20 mouse cellular contexts compared by ENCODE assay signal in genomic region chr4:106927034-106927433, GRCm38 (mm10). TPM values are rescaled to one million over a fixed set of nuclear protein-coding genes. Genes with fewer than 3 reads are reported as not detected.
DNase-seq lines count a peak whose midpoint lies in the region; ATAC-seq and TF ChIP-seq lines count a peak whose summit lies in the region.
"Had no signal": no experiment of that assay in that cellular context is flagged by ENCODE, and none has a peak within 500 bp of the region (broad histone marks: within the 10 kb centered on the region; RNA-seq: fewer than 3 reads in every experiment).

No protein-coding gene starts in this region.

- DNase-seq in cerebellum, adult 11-12 months: peak; percentile 14
- DNase-seq in cerebellum, adult 2 months: no peak
- no peak for DNase-seq in layer of hippocampus, adult 2 months (ENCODE audit: low spot score in 2 of 2)
- no peak for DNase-seq in layer of hippocampus, postnatal 10 days (ENCODE audit: low spot score in 2 of 2)
- DNase-seq in brain, embryonic 14.5 days (ENCODE audit: low read depth): peak; percentile 56
- DNase-seq: adrenal gland, adult 8-10 months; cerebellum, adult 8-10 months; embryo, embryonic 11 days; heart, adult 11 months had no signal

- H3K27me3 ChIP-seq in cerebellum, adult 2 months (ENCODE audit: control insufficient read depth, insufficient read depth, low read length): no peaks in the 10 kb centered on the region
- H3K27me3 ChIP-seq in liver, embryonic 15.5 days: no peaks in the 10 kb centered on the region
- H3K27me3 ChIP-seq in liver, embryonic 12.5 days (replicated peaks): no peaks in the 10 kb centered on the region
- H3K27me3 ChIP-seq: embryonic facial prominence, embryonic 13.5 days; forebrain, embryonic 12.5 days; forebrain, embryonic 15.5 days had no signal

- no peak for ATAC-seq in liver, embryonic 15.5 days (ENCODE audit: insufficient read depth)
- no peak for ATAC-seq in liver, embryonic 12.5 days
- ATAC-seq: activated CD4-positive, CD25-positive, alpha-beta regulatory T cell, adult 4 months; forebrain, embryonic 15.5 days had no signal

- no peak overlapping the region for H3K4me3 ChIP-seq in cerebellum, adult 2 months (replicated peaks; ENCODE audit: insufficient read depth, low read depth, low read length)
- H3K4me3 ChIP-seq in layer of hippocampus, adult 2 months: no peak overlapping the region
- H3K4me3 ChIP-seq in liver, embryonic 15.5 days (replicated peaks): no peak overlapping the region
- H3K4me3 ChIP-seq in liver, embryonic 12.5 days: no peak overlapping the region
- H3K4me3 ChIP-seq: embryonic facial prominence, embryonic 10.5 days; embryonic facial prominence, embryonic 13.5 days; erythroblast, embryonic 14.5 days; forebrain, embryonic 12.5 days; forebrain, embryonic 15.5 days had no signal

- no peak overlapping the region for H3K27ac ChIP-seq in cerebellum, adult 2 months (ENCODE audit: insufficient read depth, low read length)
- peak overlapping the region; percentile 82 for H3K27ac ChIP-seq in layer of hippocampus, adult 2 months
- 0 out of 2 replicates have a peak overlapping the region, but pooled peaks have one; percentile 3 for H3K27ac ChIP-seq in liver, embryonic 15.5 days (replicated peaks)
- H3K27ac ChIP-seq in liver, embryonic 12.5 days: no peak overlapping the region
- H3K27ac ChIP-seq: embryonic facial prominence, embryonic 10.5 days; embryonic facial prominence, embryonic 13.5 days; forebrain, embryonic 12.5 days; forebrain, embryonic 15.5 days; hindbrain, embryonic 14.5 days; hindbrain, postnatal 0 days had no signal

- H3K9ac ChIP-seq in liver, embryonic 15.5 days: no peak overlapping the region
- H3K9ac ChIP-seq in liver, embryonic 12.5 days: no peak overlapping the region
- H3K9ac ChIP-seq: embryonic facial prominence, embryonic 13.5 days; forebrain, embryonic 12.5 days; forebrain, embryonic 15.5 days; hindbrain, embryonic 14.5 days had no signal

- no peaks in the 10 kb centered on the region for H3K9me3 ChIP-seq in liver, embryonic 15.5 days (replicated peaks)
- no peaks in the 10 kb centered on the region for H3K9me3 ChIP-seq in liver, embryonic 12.5 days (replicated peaks)
- H3K9me3 ChIP-seq: embryonic facial prominence, embryonic 10.5 days; embryonic facial prominence, embryonic 13.5 days; forebrain, embryonic 12.5 days; forebrain, embryonic 15.5 days had no signal

- H3K4me1 ChIP-seq in cerebellum, adult 2 months (ENCODE audit: control insufficient read depth, insufficient read depth, low read length): peaks cover 63% of the 10 kb centered on the region
- H3K4me1 ChIP-seq in liver, embryonic 15.5 days (replicated peaks): peaks cover 71% of the 10 kb centered on the region
- H3K4me1 ChIP-seq in liver, embryonic 12.5 days: peaks cover 89% of the 10 kb centered on the region

- TF ChIP-seq CTCF in cerebellum, adult 2 months (IDR thresholded peaks at IDR 0.05; ENCODE audit: borderline replicate concordance, insufficient read depth, low read depth, low read length): no peak
- no peak for TF ChIP-seq CTCF in layer of hippocampus, adult 2 months (conservative IDR thresholded peaks at IDR 0.05)
- TF ChIP-seq CTCF in brain, embryonic 14.5 days (IDR thresholded peaks at IDR 0.05; ENCODE audit: borderline replicate concordance, extremely low read depth, insufficient read depth, insufficient read length): no peak

- TF ChIP-seq POLR2A in cerebellum, adult 2 months (IDR thresholded peaks at IDR 0.05; ENCODE audit: borderline replicate concordance, insufficient read depth, low read length): no peak
- TF ChIP-seq POLR2A in brain, embryonic 14.5 days (IDR thresholded peaks at IDR 0.05; ENCODE audit: borderline replicate concordance, extremely low read depth, insufficient read depth, insufficient read length, poor library complexity, severe bottlenecking): no peak

- 75% methylated on average over 6 of the region's 6 CpGs for whole genome bisulfite sequencing in cerebellum, adult 2 months
- WGBS in liver, embryonic 15.5 days (ENCODE audit: insufficient replicate concordance): 88% methylated on average over 6 of the region's 6 CpGs
- WGBS in liver, embryonic 12.5 days (ENCODE audit: insufficient replicate concordance): 87% methylated on average over 6 of the region's 6 CpGs

- H3K4me2 ChIP-seq in liver, embryonic 15.5 days: no peak overlapping the region
- H3K4me2 ChIP-seq in liver, embryonic 12.5 days: no peak overlapping the region
- H3K4me2 ChIP-seq: embryonic facial prominence, embryonic 13.5 days; forebrain, embryonic 12.5 days; forebrain, embryonic 15.5 days; heart, embryonic 11.5 days; hindbrain, embryonic 14.5 days had no signal

- H3K36me3 ChIP-seq in liver, embryonic 15.5 days (replicated peaks): peaks cover 89% of the 10 kb centered on the region
- H3K36me3 ChIP-seq in liver, embryonic 12.5 days: peaks cover 94% of the 10 kb centered on the region

RNA-seq across cellular contexts. Expression of gene Ssbp3, which starts 16.5 kb away (rescaled TPM):
- polyA plus RNA-seq in cerebellum, adult 2 months (2012; rRNA removed): 126 and 134 TPM in 2 replicates
- 100 to 1,000 TPM; 157 TPM for total RNA-seq in layer of hippocampus, adult 2 months (2021)
- total RNA-seq in layer of hippocampus, postnatal 10 days (2021): 100 to 1,000 TPM in 1 of 2 experiments, 10 to 100 TPM in 1; 89.5 to 106 TPM
- polyA plus RNA-seq in liver, embryonic 15.5 days (2015; fragmentation: Nextera tagmentation; extraction: Ambion mirVana): 45.7 and 50.5 TPM in 2 replicates
- polyA plus RNA-seq in liver, embryonic 12.5 days (2016; fragmentation: Nextera tagmentation; extraction: Ambion mirVana): 98.6 and 118 TPM in 2 replicates
- 255 and 257 TPM in 2 replicates for polyA plus RNA-seq in brain, embryonic 14.5 days (2012; rRNA removed)

Comparison
In these comparisons a context has a peak if more than half of its experiments do, and no peak if none do; other contexts are left out.
1. DNase-seq: peak in cerebellum, adult 11-12 months (single experiment) and brain, embryonic 14.5 days (single experiment); none in cerebellum, adult 2 months (0 of 2), layer of hippocampus, adult 2 months (0 of 2) and layer of hippocampus, postnatal 10 days (0 of 2).
2. H3K27ac ChIP-seq: peak in layer of hippocampus, adult 2 months (single experiment) and liver, embryonic 15.5 days (single experiment); none in cerebellum, adult 2 months (single experiment) and liver, embryonic 12.5 days (single experiment).